Comparison of ENCODE assay signal across 9 mouse cellular contexts in the genomic region with DNA sequence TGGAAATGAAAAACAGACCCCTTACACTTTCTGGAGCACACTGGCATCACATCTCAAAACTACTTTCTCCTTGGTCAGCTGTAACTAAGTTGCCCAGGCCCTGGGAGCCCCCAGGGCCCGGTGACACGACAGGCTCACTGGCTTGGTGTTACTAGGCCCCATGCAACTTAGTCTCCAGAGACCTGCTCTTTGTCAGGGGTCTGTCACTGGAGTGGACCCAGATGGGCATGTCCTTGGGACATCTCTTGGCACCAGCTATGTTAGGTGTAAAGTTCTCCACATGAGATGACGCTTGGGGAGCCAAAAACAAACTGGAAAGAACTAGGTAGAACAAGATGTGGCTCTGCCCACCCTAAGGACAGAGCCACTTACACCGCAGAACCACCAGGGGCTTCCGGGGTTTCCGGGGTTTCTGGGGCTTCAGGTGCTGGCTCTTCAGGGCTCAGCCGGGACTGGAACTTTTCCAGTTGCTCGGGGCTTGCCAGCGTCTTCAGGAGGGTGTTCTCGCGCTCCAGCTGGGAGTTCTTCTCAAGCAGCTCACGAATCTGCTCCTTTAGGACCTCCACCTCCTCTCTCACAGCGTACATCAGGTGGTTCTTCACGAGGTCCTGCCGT. TPM values are rescaled to one million over a fixed set of nuclear protein-coding genes. Genes with fewer than 3 reads are reported as not detected.
A peak's percentile ranks its signal among the peaks of the same experiment; 100 is the strongest.
DNase-seq lines count a peak whose midpoint lies in the region; ATAC-seq and TF ChIP-seq lines count a peak whose summit lies in the region.
"Had no signal": no experiment of that assay in that cellular context is flagged by ENCODE, and none has a peak within 500 bp of the region (broad histone marks: within the 10 kb centered on the region; RNA-seq: fewer than 3 reads in every experiment).

No protein-coding gene starts in this region.

- peak; percentile 2; the same call in 1 of the 2 replicates for TF ChIP-seq CTCF in gastrocnemius, adult 2 months (IDR thresholded peaks at IDR 0.05)
- TF ChIP-seq CTCF in lung, adult 2 months (IDR thresholded peaks at IDR 0.05; ENCODE audit: insufficient read depth, low read length) = no peak

- DNase-seq in gastrocnemius, adult 2 months = peak; percentile 66
- DNase-seq in gastrocnemius, postnatal 14 days = no peak
- peak; percentile 25 for DNase-seq in lung, adult 2 months
- DNase-seq in lung, postnatal 25 days (ENCODE audit: low spot score) = no peak
- DNase-seq in thymus, postnatal 0 days (ENCODE audit: low spot score) = peak; percentile 59
- no peak for DNase-seq in c-Kit-positive CD71-positive TER-119-positive erythroid progenitor cells, embryonic 14.5 days (ENCODE audit: low spot score)
- no peak for DNase-seq in frontal cortex, postnatal 25 days (ENCODE audit: low spot score in 2 of 2)
- DNase-seq: left cerebral cortex, postnatal 4 days had no signal

- no peaks in the 10 kb centered on the region for H3K9me3 ChIP-seq in intestine, embryonic 16.5 days (ENCODE audit: control insufficient read depth, low read length)

- peaks cover 18% of the 10 kb centered on the region for H3K4me1 ChIP-seq in lung, adult 2 months (ENCODE audit: control insufficient read depth, insufficient read depth, low read length)
- H3K4me1 ChIP-seq in intestine, embryonic 16.5 days (ENCODE audit: control insufficient read depth, insufficient read depth, low read length) = peaks cover 3% of the 10 kb centered on the region; the same call in 1 of the 2 replicates

- no peaks in the 10 kb centered on the region for H3K36me3 ChIP-seq in intestine, embryonic 16.5 days (ENCODE audit: control insufficient read depth, insufficient read depth, low read length)

- H3K27ac ChIP-seq in gastrocnemius, adult 2 months = peak overlapping the region; percentile 97
- H3K27ac ChIP-seq in intestine, embryonic 16.5 days (ENCODE audit: low read length) = no peak overlapping the region

- H3K27me3 ChIP-seq in intestine, embryonic 16.5 days (replicated peaks; ENCODE audit: control insufficient read depth, insufficient read depth, low read length) = no peaks in the 10 kb centered on the region

- peak overlapping the region; percentile 59; the same call in 1 of the 2 replicates for H3K4me2 ChIP-seq in intestine, embryonic 16.5 days (ENCODE audit: low read depth, low read length)

- intact Hi-C loops in gastrocnemius, adult 2 months (cut with DNase I) = no loop called here
- intact Hi-C loops in gastrocnemius, postnatal 14 days (cut with DNase I; ENCODE audit: low total_unique reads) = no loop called here

- ATAC-seq in intestine, embryonic 16.5 days = no peak

- peak overlapping the region; percentile 82 for H3K4me3 ChIP-seq in gastrocnemius, adult 2 months
- H3K4me3 ChIP-seq in lung, adult 2 months (replicated peaks; ENCODE audit: extremely low read depth, low read depth, low read length) = peak overlapping the region; percentile 94
- H3K4me3 ChIP-seq in intestine, embryonic 16.5 days (ENCODE audit: low read length) = no peak overlapping the region

- H3K9ac ChIP-seq in intestine, embryonic 16.5 days (ENCODE audit: low read depth, low read length) = no peak overlapping the region

- WGBS in lung, adult 2 months = 55% methylated on average over 15 of the region's 15 CpGs
- WGBS in intestine, embryonic 16.5 days = 88% methylated on average over 15 of the region's 15 CpGs

- 0 out of 2 replicates have a peak, but pooled peaks have one; percentile 24 for TF ChIP-seq POLR2A in lung, adult 2 months (IDR thresholded peaks at IDR 0.05; ENCODE audit: borderline replicate concordance, extremely low read depth, low read depth, low read length)

RNA-seq across cellular contexts. Expression of gene Tsc22d3, which starts 59.9 kb away (rescaled TPM):
- 100 to 1,000 TPM; 243 to 420 TPM for total RNA-seq in gastrocnemius, adult 2 months (2021)
- 100 to 1,000 TPM; 119 to 244 TPM for total RNA-seq in gastrocnemius, postnatal 14 days (2021)
- polyA plus RNA-seq in lung, adult 2 months (2012; rRNA removed) = 128 and 308 TPM in 2 replicates
- 71.2 and 75.0 TPM in 2 replicates for polyA plus RNA-seq in intestine, embryonic 16.5 days (2015; fragmentation: Nextera tagmentation; extraction: Ambion mirVana)
- polyA plus RNA-seq in thymus, postnatal 0 days (2015; fragmentation: Nextera tagmentation; extraction: Ambion mirVana) = 74.0 and 84.3 TPM in 2 replicates

Comparison
In these comparisons a context has a peak if more than half of its experiments do, and no peak if none do; other contexts are left out.
1. DNase-seq: peak in gastrocnemius, adult 2 months (single experiment), lung, adult 2 months (single experiment) and thymus, postnatal 0 days (single experiment); none in gastrocnemius, postnatal 14 days (single experiment), lung, postnatal 25 days (single experiment), c-Kit-positive CD71-positive TER-119-positive erythroid progenitor cells, embryonic 14.5 days (single experiment) and frontal cortex, postnatal 25 days (0 of 2).